Mouse (Mus musculus) lung, postnatal 0 days (tissue): ENCODE results near the gene Mroh2a.

Experiments
- CTCF ChIP-seq: IDR thresholded peaks from 2 replicates; pipeline ENCODE4 v1.5.1; 2016; ENCODE audit warnings: antibody characterized with exemption, mild to moderate bottlenecking
- EP300 ChIP-seq: IDR thresholded peaks from 2 replicates; pipeline ENCODE4 v1.6.1; 2016; ENCODE audit warnings: antibody characterized with exemption, mild to moderate bottlenecking, control low read depth

DNA sequence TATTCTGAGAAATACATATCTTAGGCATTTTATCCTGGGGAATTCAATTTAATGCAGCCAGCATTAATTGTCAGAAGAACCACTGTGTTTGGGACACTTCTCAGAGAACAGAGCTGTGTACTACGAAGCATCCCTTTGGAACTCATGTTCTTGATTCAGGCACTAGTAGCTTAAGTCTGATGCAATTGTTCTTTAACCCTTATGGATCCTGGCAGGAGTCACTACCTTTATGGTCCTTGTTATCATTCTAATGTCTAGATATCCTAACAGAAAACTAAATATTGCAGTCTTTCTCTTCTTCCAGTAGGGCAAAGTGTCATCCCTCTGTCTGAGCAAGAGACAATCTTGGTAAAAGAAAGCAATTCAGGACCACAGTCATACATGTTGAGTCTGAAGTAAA is 13.7 kb upstream of the Mroh2a start:
- TF ChIP-seq CTCF (no peak), EP300 (no peak)
